Mouse (Mus musculus) midbrain, embryonic 12.5 days (tissue): ENCODE results near the gene Tbx21. TPM values are rescaled to one million over a fixed set of nuclear protein-coding genes. Genes with fewer than 3 reads are reported as not detected.
A peak's percentile ranks its signal among the peaks of the same experiment; 100 is the strongest.

Experiments
- ATAC-seq: fragments of 200-750 bp; cut with Nextera tagmentation; 2 replicates; pipeline ENCODE4 v1.8.0; 2017; ENCODE audit warnings: low read depth, moderate TSS enrichment, moderate library complexity; ENCODE audit not compliant: low FRiP score
- H3K27ac ChIP-seq: fragments of 300-500 bp; sonication (generic); replicated peaks from 2 replicates; pipeline ENCODE4 v1.5.1; 2016; ENCODE audit warnings: mild to moderate bottlenecking
- H3K27me3 ChIP-seq: fragments of 300-500 bp; sonication (generic); 2 replicates; pipeline ENCODE4 v1.6.1; 2016; ENCODE audit warnings: mild to moderate bottlenecking
- H3K36me3 ChIP-seq: fragments of 300-500 bp; sonication (generic); 2 replicates; pipeline ENCODE4 v1.6.1; 2016
- H3K4me1 ChIP-seq: fragments of 300-500 bp; sonication (generic); 2 replicates; pipeline ENCODE4 v1.6.1; 2016
- H3K4me2 ChIP-seq: fragments of 300-500 bp; sonication (generic); replicated peaks from 2 replicates; pipeline ENCODE4 v1.6.1; 2016; ENCODE audit warnings: mild to moderate bottlenecking, moderate library complexity
- H3K4me3 ChIP-seq: fragments of 300-500 bp; sonication (generic); 2 replicates; pipeline ENCODE4 v1.5.1; 2016; ENCODE audit warnings: mild to moderate bottlenecking
- H3K9ac ChIP-seq: fragments of 300-500 bp; sonication (generic); replicated peaks from 2 replicates; pipeline ENCODE4 v1.6.1; 2016; ENCODE audit warnings: mild to moderate bottlenecking, moderate library complexity
- H3K9me3 ChIP-seq: fragments of 300-500 bp; sonication (generic); 2 replicates; pipeline ENCODE4 v1.6.1; 2016; ENCODE audit warnings: mild to moderate bottlenecking
- WGBS: fragments of 180-500 bp; shearing (Covaris S2); methylation state at CpG from one replicate; pipeline ENCODE4 v1.1.7; 2016; 5-methylcytosine and 5-hydroxymethylcytosine counted together
- polyA plus RNA-seq: library from polyadenylated mRNA; unstranded; fragments of >200 nt; fragmentation: Nextera tagmentation; extraction: Ambion mirVana; gene quantifications from 2 replicates; pipeline ENCODE4 v1.2.1, GENCODE M21; 2016

Tbx21 gene
- polyA plus RNA-seq, 1 experiment from 2014 or later = 0.23 TPM

- no peak for ATAC-seq
Observed at GRCm38 (mm10) chr11:97071129-97071528, 44.0 kb downstream of the Tbx21 start.

GRCm38 (mm10) chr11:97069770-97070169, 45.4 kb downstream of the Tbx21 start:
- H3K4me3 ChIP-seq = no peak overlapping the region
- WGBS = 90% methylated on average over 2 of the region's 2 CpGs

More at GRCm38 (mm10) chr11:97071129-97071528, 44.0 kb downstream of the Tbx21 start:
- H3K27me3 ChIP-seq = no peaks in the 10 kb centered on the region
- no peak overlapping the region for H3K4me2 ChIP-seq
- no peak overlapping the region for H3K4me3 ChIP-seq
- no peaks in the 10 kb centered on the region for H3K4me1 ChIP-seq
- peaks cover 19% of the 10 kb centered on the region for H3K36me3 ChIP-seq
- H3K9ac ChIP-seq = no peak overlapping the region
- WGBS = 60% methylated on average over 1 of the region's 1 CpGs
- no peaks in the 10 kb centered on the region for H3K9me3 ChIP-seq
- no peak overlapping the region for H3K27ac ChIP-seq

GRCm38 (mm10) chr11:97069333-97069732, 45.8 kb downstream of the Tbx21 start:
- no peak overlapping the region for H3K9ac ChIP-seq
- no peaks in the 10 kb centered on the region for H3K27me3 ChIP-seq
- H3K27ac ChIP-seq = no peak overlapping the region
- peaks cover 25% of the 10 kb centered on the region for H3K36me3 ChIP-seq
- H3K4me2 ChIP-seq = no peak overlapping the region
- H3K4me3 ChIP-seq = no peak overlapping the region
- no peaks in the 10 kb centered on the region for H3K9me3 ChIP-seq
- 76% methylated on average over 1 of the region's 1 CpGs for WGBS
- no peaks in the 10 kb centered on the region for H3K4me1 ChIP-seq
- ATAC-seq = no peak

More at GRCm38 (mm10) chr11:97069770-97070169, 45.4 kb downstream of the Tbx21 start:
- ATAC-seq = no peak
- Histone ChIP-seq H3K27me3 (no peaks in the 10 kb centered on the region), H3K27ac (no peak overlapping the region), H3K9me3 (no peaks in the 10 kb centered on the region), H3K36me3 (peaks cover 25% of the 10 kb centered on the region), H3K9ac (no peak overlapping the region), H3K4me2 (no peak overlapping the region), H3K4me1 (no peaks in the 10 kb centered on the region)

DNA sequence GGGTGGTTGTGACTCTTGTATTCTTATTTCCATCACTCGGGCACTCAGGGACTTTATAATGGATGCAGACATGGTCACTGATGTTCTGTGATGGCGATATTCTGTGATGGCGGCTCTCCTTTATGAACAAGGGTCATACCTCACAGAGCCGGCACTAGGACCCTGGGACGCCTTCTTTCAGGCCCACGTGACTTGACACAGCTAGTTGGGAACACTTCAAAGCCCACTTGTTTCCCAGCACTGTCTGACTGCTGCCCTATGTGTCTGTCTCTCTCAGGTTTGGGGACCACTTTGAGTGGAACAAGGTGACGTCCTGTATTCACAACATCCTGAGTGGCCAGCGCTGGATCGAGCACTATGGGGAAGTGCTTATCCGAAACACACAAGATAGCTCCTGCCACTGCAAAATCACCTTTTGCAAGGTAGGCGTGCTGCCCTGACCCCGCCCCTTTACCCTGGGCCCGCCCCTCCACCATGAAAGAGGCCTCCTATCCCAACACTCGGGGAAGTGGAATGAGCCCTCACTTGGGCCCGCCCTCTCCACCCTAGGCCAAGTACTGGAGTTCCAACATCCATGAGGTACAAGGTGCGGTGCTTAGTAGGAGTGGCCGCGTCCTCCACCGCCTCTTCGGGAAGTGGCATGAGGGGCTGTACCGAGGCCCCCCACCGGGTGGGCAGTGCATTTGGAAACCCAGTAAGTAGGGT, 48.3 kb downstream of the Tbx21 start:
- no peak for ATAC-seq
- 42% methylated on average over 22 of the region's 22 CpGs for WGBS

DNA sequence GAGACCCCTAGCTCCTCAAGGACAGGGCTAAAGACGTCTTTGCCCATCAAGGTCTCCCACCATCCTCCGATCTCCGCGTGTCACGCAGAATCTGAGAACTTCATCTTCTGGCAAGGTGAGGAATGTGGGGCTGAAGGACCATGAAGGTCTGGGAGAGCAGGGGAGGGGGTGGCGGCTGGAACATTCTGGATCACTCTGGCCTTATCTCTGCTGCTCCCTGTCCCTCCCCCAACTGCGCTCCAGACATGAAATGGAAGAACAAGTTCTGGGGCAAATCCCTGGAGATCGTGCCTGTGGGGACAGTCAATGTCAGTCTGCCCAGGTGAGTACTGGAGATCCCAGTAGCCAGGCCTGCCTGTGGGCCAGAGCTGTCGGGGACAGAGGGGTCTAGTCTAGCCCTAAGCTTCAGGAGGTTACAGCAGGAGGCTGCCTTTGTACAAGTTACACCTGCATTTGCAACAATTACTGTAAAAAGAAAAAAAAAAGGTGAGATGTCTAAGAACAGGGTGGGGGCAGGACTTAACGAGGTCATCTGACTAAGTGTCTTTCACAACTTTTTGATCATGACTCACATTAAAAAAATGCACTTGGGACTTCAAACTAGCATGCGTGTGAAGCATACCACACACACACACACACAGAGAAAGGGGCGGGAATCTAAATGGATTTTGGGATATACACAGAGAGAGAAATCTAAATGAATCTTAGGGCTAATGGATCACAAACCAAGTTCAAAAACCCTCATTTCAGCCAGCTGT, 49.4 kb downstream of the Tbx21 start:
- Histone ChIP-seq H3K9me3 (no peaks in the 10 kb centered on the region), H3K4me3 (no peak overlapping the region), H3K36me3 (peaks cover 35% of the 10 kb centered on the region), H3K27ac (no peak overlapping the region), H3K4me1 (peaks cover 14% of the 10 kb centered on the region; the same call in 1 of the 2 replicates), H3K9ac (no peak overlapping the region), H3K27me3 (no peaks in the 10 kb centered on the region), H3K4me2 (no peak overlapping the region)
- no peak for ATAC-seq
- WGBS = 88% methylated on average over 12 of the region's 12 CpGs

More for the DNA sequence above, 48.3 kb downstream of the Tbx21 start:
- H3K4me2 ChIP-seq = no peak overlapping the region
- no peaks in the 10 kb centered on the region for H3K27me3 ChIP-seq
- no peak overlapping the region for H3K27ac ChIP-seq
- peaks cover 14% of the 10 kb centered on the region; the same call in 1 of the 2 replicates for H3K4me1 ChIP-seq
- peaks cover 25% of the 10 kb centered on the region for H3K36me3 ChIP-seq
- H3K9ac ChIP-seq = no peak overlapping the region
- no peak overlapping the region for H3K4me3 ChIP-seq
- no peaks in the 10 kb centered on the region for H3K9me3 ChIP-seq

GRCm38 (mm10) chr11:97063921-97064295, 51.2 kb downstream of the Tbx21 start:
- H3K4me3 ChIP-seq = no peak overlapping the region
- no peaks in the 10 kb centered on the region for H3K27me3 ChIP-seq
- no peak for ATAC-seq
- no peak overlapping the region for H3K9ac ChIP-seq
- H3K4me2 ChIP-seq = 0 out of 2 replicates have a peak overlapping the region, but pooled peaks have one; percentile 1
- no peaks in the 10 kb centered on the region for H3K9me3 ChIP-seq
- H3K4me1 ChIP-seq = peaks cover 14% of the 10 kb centered on the region; the same call in 1 of the 2 replicates
- WGBS = 84% methylated on average over 3 of the region's 3 CpGs
- H3K27ac ChIP-seq = peak overlapping the region; percentile 67
- peaks cover 43% of the 10 kb centered on the region for H3K36me3 ChIP-seq

DNA sequence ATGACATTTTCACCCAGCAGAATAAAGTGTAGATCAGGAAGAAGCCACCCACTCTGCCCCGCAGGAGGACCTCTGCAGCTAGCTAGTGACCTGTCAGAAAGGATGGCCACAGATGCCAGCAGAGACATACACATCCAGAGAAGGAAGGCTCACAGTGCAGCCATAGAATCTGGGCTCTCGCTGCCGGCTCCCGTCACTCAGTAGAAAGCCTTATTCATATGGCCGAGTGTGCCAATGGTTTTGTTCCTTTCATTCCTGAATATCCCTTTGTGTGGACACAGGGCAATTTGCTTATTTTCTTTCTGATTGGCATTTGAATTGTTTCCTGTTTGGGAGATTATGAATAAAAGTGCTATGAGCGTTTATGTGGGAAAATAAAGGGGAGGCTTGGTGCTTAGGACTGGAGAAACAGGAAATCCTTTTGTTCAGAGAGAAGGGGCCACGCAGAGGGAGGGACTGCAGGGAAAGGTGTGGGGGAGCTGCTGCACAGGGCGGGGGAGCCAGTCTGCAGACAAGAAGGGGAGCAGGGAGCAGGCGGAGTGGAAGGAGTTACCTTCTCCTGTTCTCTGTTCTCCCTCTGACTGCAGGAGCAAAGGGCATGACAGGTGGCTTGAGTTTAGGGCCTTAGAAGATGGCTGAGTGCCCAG, 51.7 kb downstream of the Tbx21 start:
- Histone ChIP-seq H3K36me3 (peaks cover 43% of the 10 kb centered on the region), H3K4me1 (peaks cover 14% of the 10 kb centered on the region; the same call in 1 of the 2 replicates), H3K27me3 (no peaks in the 10 kb centered on the region), H3K4me3 (no peak overlapping the region), H3K27ac (peak overlapping the region; percentile 67), H3K9me3 (no peaks in the 10 kb centered on the region), H3K4me2 (0 out of 2 replicates have a peak overlapping the region, but pooled peaks have one; percentile 1), H3K9ac (no peak overlapping the region)
- WGBS = 38% methylated on average over 9 of the region's 9 CpGs
- ATAC-seq = 0 out of 2 replicates have a peak, but pooled peaks have one; percentile 62

DNA sequence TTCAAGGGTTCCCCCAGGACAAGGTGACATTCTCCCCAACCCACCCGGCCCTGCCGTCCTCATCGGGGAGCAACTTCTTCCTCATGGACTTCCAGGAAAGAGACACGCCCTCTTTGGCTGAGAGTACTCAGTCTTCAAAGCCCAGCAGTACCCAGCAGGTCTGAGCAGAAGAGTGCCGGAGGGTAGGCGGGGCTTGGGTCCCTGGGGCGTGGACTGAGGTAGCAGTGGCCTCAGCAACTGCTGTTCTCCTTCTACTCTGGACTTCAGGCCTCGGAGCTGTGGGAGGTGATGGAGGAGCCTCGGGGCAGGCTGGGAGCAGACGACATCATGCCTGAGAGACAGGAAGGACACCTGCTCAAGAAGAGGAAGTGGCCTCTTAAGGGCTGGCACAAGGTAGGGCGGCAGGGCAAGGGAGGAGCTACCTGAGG, 62.9 kb downstream of the Tbx21 start:
- Histone ChIP-seq H3K4me1 (peaks cover 23% of the 10 kb centered on the region), H3K9me3 (no peaks in the 10 kb centered on the region), H3K27me3 (no peaks in the 10 kb centered on the region), H3K36me3 (peaks cover 53% of the 10 kb centered on the region), H3K9ac (no peak overlapping the region), H3K27ac (no peak overlapping the region), H3K4me2 (peak overlapping the region; percentile 95; the same call in 1 of the 2 replicates), H3K4me3 (peak overlapping the region; percentile 73; the same call in 1 of the 2 replicates)
- 30% methylated on average over 11 of the region's 11 CpGs for WGBS
- ATAC-seq = no peak

DNA sequence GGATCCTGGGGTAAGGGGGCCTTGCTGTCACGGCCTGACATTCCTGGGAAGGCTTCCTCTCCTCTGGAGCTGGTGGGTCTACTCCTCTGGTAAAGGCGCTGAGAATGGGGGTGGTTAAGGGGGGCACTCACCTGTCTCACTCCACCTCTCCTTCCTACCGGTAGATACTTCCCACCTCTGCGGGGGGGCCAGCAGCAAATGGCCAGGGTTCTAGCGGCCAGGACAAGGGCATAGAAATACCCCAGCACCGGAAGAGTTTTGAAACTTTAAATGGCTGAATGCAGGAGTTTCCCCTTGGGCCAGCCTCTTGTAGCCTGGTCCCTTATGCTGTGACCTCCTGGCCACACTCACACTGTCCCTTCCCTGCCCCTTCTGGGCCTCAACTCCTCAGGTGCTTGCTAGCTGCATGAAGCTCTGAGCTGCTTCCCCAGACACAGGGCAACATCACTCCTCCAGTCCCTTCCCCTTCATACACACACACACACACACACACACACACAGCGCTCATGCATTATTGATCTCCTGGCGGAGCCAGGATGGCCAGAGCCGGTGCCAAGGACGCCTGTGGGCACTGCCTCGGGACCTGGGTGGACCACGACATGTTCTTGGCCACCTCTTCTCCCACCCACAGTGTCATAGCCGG, 64.1 kb downstream of the Tbx21 start:
- peak overlapping the region; percentile 15; the same call in 1 of the 2 replicates for H3K27ac ChIP-seq
- WGBS = 29% methylated on average over 13 of the region's 13 CpGs

DNA sequence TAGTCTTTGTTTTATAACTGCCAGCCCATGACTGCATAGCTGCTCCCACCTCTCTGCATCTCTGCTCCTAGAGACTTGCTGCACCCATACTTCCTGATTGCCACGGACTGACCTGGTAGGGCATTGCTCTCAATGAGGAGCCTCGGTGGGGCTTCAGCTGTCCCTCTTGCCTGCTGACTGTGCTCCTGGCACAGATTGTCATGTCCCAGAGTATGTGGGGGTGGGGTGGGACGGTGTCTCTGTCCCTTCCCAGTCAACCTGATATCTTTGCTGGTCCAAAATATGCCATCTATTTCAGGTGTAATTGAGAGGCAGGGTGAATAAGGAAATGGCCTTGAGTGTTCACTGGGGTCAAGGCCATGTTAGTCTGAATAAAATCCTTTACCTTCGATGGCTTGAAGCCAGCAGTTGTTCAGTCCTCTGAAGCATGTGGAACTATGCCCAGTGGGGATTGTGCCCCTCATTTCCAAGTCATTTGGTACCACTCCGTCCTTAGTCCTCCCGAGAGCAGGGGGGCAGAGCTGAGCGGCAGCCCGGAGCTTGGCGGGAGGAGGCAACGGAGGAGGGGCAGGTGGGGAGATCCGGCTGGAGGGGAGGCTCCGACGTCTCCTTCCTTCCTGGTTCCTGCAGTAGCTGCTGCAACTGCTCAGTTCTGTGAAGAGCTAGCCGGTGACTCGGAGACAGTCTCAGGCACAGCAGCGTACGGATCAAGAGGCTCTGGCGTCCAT, 64.8 kb downstream of the Tbx21 start, which contains the start of gene Osbpl7:
TSS of gene Osbpl7 (plus strand) at position 413 of the 728 bp plus-strand sequence.
- Histone ChIP-seq H3K4me3 (peak within 1 kb of the TSS; percentile 73), H3K27ac (peak within 1 kb of the TSS; percentile 15; the same call in 1 of the 2 replicates), H3K36me3 (peaks cover 46% of the 10 kb centered on the region), H3K27me3 (no peaks in the 10 kb centered on the region), H3K9ac (peak within 1 kb of the TSS; percentile 86), H3K4me2 (peak within 1 kb of the TSS; percentile 95), H3K9me3 (no peaks in the 10 kb centered on the region), H3K4me1 (peaks cover 23% of the 10 kb centered on the region)
- peak; percentile 79 for ATAC-seq
- 8% methylated on average over 18 of the region's 18 CpGs for WGBS

More for the DNA sequence above, 64.1 kb downstream of the Tbx21 start:
- Histone ChIP-seq H3K9ac (peak overlapping the region; percentile 86), H3K4me2 (peak overlapping the region; percentile 95), H3K9me3 (no peaks in the 10 kb centered on the region), H3K27me3 (no peaks in the 10 kb centered on the region), H3K4me3 (peak overlapping the region; percentile 73), H3K4me1 (peaks cover 23% of the 10 kb centered on the region), H3K36me3 (peaks cover 48% of the 10 kb centered on the region)
- 0 out of 2 replicates have a peak, but pooled peaks have one; percentile 30 for ATAC-seq
